Mouse (Mus musculus): ENCODE results near the gene Selenon. TPM values are rescaled to one million over a fixed set of nuclear protein-coding genes. Genes with fewer than 3 reads are reported as not detected.

Gene Selenon
- polyA plus RNA-seq, 1 experiment from 2014 or later: 5.4 TPM

DNA sequence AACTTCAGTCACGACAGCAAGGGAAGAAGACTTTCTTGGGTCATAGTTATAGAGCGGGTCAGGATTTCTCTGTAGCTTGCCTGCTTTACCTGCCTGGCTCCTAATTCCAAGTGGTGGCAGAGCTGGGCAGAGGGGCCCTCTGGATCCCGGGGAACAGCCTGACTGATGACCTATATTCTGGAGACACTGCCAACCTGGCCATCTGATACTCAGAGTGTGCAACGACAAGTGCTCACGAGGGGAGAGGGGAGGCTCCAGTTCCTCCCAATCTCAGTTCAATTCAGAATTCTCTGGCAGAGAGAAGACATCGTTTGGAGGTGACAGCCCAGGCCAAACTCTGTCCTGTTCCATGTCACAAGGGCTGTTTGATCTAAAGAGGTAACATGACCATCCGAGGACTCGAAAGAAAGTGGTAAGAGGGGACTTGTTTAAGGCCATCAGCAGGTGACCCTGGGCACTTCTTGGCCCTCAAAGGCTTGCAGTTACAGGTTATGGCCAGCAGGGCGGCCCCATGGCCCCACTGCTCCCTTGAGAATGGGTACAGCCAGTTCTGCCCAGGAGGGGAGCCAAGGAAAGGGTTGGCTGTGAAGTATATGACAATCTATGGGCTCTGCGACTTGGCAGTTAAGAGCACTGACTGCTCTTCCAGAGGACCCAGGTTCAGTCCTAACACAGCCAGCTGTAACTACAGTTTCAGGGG lies 38.4 kb upstream of the Selenon start:
- no peak for ATAC-seq (replicated peaks; ENCODE audit: extremely low read depth, insufficient read depth, low FRiP score)
- Histone ChIP-seq H3K36me3 (ENCODE audit: control insufficient read depth, insufficient read depth) (no peaks in the 10 kb centered on the region), H3K27me3 (ENCODE audit: control insufficient read depth, insufficient read depth, low read length) (no peaks in the 10 kb centered on the region), H3K4me2 (ENCODE audit: low read depth, low read length) (no peak overlapping the region), H3K4me3 (ENCODE audit: low read length) (no peak overlapping the region), H3K27ac (ENCODE audit: low read length) (no peak overlapping the region), H3K4me1 (ENCODE audit: control insufficient read depth, insufficient read depth, low read length) (peaks cover 13% of the 10 kb centered on the region), H3K9ac (ENCODE audit: low read length) (no peak overlapping the region), H3K9me3 (replicated peaks; ENCODE audit: control insufficient read depth, low read length) (no peaks in the 10 kb centered on the region)
- WGBS: 70% methylated on average over 10 of the region's 10 CpGs

DNA sequence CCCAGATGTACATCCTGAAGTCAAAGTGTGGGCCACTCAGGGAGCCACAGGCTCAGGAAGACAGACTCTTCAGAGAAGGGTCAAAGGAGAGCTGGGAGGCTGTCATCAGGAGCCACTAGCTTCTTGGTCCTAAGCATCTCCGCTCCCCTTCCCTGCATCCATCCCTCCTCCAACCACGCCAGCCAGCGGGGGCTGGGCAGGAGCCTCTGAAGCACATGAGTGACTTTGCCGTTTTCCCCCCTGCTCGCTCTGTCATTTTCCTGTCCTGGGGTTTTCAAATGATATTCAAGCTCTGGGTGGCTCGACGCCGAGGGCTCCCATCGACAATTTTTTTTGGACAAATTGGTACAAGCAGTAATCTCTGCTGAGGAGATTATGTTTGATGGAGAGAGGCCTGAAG lies 37.8 kb upstream of the Selenon start:
- no peak overlapping the region for H3K27ac ChIP-seq (ENCODE audit: low read length)
- no peak overlapping the region for H3K4me3 ChIP-seq (ENCODE audit: low read length)
- H3K27me3 ChIP-seq (ENCODE audit: control insufficient read depth, insufficient read depth, low read length): no peaks in the 10 kb centered on the region
- H3K4me1 ChIP-seq (ENCODE audit: control insufficient read depth, insufficient read depth, low read length): peaks cover 13% of the 10 kb centered on the region
- 82% methylated on average over 9 of the region's 9 CpGs for WGBS
- ATAC-seq (replicated peaks; ENCODE audit: extremely low read depth, insufficient read depth, low FRiP score): no peak
- H3K36me3 ChIP-seq (ENCODE audit: control insufficient read depth, insufficient read depth): no peaks in the 10 kb centered on the region
- no peak overlapping the region for H3K9ac ChIP-seq (ENCODE audit: low read length)
- H3K4me2 ChIP-seq (ENCODE audit: low read depth, low read length): no peak overlapping the region
- no peaks in the 10 kb centered on the region for H3K9me3 ChIP-seq (replicated peaks; ENCODE audit: control insufficient read depth, low read length)

DNA sequence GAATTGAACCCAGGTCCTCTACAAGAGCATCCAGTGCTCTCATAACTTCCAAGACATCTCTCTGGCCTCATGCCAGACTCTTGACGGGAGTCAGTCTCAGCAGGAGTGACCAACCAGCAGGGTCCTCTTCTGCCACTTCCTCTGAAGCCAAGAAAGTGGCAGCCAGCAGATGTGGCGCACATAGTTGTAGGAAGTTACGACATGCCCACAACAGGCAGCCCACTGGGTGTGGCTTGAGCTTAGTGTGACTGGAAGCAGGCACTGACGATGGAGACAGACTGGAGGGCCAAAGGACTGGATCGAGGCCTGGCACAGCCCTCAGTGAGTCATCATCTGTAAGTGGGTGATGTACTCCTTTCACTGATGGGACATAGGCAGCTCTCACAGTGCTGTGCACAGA lies 37.0 kb upstream of the Selenon start:
- ATAC-seq (replicated peaks; ENCODE audit: extremely low read depth, insufficient read depth, low FRiP score): no peak
- no peak overlapping the region for H3K9ac ChIP-seq (ENCODE audit: low read length)
- H3K4me3 ChIP-seq (ENCODE audit: low read length): no peak overlapping the region
- peaks cover 13% of the 10 kb centered on the region for H3K4me1 ChIP-seq (ENCODE audit: control insufficient read depth, insufficient read depth, low read length)
- no peaks in the 10 kb centered on the region for H3K27me3 ChIP-seq (ENCODE audit: control insufficient read depth, insufficient read depth, low read length)
- H3K27ac ChIP-seq (ENCODE audit: low read length): no peak overlapping the region
- no peaks in the 10 kb centered on the region for H3K9me3 ChIP-seq (replicated peaks; ENCODE audit: control insufficient read depth, low read length)
- 83% methylated on average over 5 of the region's 5 CpGs for WGBS
- H3K4me2 ChIP-seq (ENCODE audit: low read depth, low read length): no peak overlapping the region
- H3K36me3 ChIP-seq (ENCODE audit: control insufficient read depth, insufficient read depth): no peaks in the 10 kb centered on the region

DNA sequence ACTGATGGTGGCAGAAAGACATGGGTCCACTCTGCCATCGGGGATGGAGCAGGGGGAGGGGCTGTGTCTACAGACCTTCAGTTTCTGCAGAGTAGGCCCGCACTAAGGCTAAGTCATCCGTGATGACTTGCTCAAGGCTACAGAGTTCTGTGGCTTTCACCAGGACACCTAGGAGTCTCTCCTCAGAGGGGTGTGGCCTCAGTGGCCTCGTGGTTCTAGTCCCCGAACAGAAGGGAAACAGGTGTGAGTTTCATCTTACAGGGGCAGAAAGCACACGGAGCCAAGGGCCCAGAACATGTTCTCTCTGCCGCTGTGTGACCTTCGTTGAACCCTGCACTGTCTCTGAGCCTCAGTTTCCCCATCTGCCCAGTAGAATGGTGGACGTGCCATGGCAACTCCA lies 36.3 kb upstream of the Selenon start:
- Histone ChIP-seq H3K9ac (ENCODE audit: low read length) (no peak overlapping the region), H3K36me3 (ENCODE audit: control insufficient read depth, insufficient read depth) (no peaks in the 10 kb centered on the region), H3K9me3 (replicated peaks; ENCODE audit: control insufficient read depth, low read length) (no peaks in the 10 kb centered on the region), H3K27ac (ENCODE audit: low read length) (no peak overlapping the region), H3K4me2 (ENCODE audit: low read depth, low read length) (no peak overlapping the region), H3K27me3 (ENCODE audit: control insufficient read depth, insufficient read depth, low read length) (no peaks in the 10 kb centered on the region), H3K4me3 (ENCODE audit: low read length) (no peak overlapping the region), H3K4me1 (ENCODE audit: control insufficient read depth, insufficient read depth, low read length) (peaks cover 13% of the 10 kb centered on the region)
- ATAC-seq (replicated peaks; ENCODE audit: extremely low read depth, insufficient read depth, low FRiP score): no peak
- WGBS: 86% methylated on average over 9 of the region's 9 CpGs

DNA sequence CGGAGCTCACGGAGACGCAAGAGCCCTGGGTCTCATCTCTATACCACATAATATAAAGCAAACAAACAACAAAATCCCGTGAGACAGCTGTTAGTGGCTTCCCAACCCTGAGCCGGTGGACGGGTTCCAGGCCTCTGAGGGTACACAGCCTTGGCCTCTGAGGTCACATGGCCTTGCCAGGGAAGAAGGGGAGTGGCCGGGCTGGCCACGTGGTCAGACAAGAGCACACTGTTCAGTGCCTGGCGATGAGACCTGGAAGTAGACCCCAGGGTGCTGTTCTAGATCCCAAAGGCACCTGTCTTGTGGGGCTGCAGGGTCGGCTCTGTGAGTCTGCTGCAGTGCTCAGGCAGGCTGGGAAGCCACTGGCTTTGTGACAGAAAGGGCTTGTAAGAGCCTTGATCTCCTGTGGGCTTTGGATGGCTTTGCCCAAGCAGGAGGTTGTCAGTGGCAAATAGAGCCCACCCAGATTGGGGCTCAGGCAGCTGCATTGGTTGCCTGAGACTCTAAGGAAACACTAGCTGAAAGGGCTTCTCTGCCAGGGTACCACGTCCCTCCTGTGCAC lies 35.8 kb upstream of the Selenon start:
- H3K4me3 ChIP-seq (ENCODE audit: low read length): no peak overlapping the region
- peaks cover 13% of the 10 kb centered on the region for H3K4me1 ChIP-seq (ENCODE audit: control insufficient read depth, insufficient read depth, low read length)
- ATAC-seq (replicated peaks; ENCODE audit: extremely low read depth, insufficient read depth, low FRiP score): 0 out of 2 replicates have a peak, but pooled peaks have one; percentile 25
- H3K36me3 ChIP-seq (ENCODE audit: control insufficient read depth, insufficient read depth): no peaks in the 10 kb centered on the region
- no peaks in the 10 kb centered on the region for H3K9me3 ChIP-seq (replicated peaks; ENCODE audit: control insufficient read depth, low read length)
- H3K27ac ChIP-seq (ENCODE audit: low read length): no peak overlapping the region
- no peak overlapping the region for H3K4me2 ChIP-seq (ENCODE audit: low read depth, low read length)
- 64% methylated on average over 11 of the region's 11 CpGs for WGBS
- no peak overlapping the region for H3K9ac ChIP-seq (ENCODE audit: low read length)
- no peaks in the 10 kb centered on the region for H3K27me3 ChIP-seq (ENCODE audit: control insufficient read depth, insufficient read depth, low read length)

DNA sequence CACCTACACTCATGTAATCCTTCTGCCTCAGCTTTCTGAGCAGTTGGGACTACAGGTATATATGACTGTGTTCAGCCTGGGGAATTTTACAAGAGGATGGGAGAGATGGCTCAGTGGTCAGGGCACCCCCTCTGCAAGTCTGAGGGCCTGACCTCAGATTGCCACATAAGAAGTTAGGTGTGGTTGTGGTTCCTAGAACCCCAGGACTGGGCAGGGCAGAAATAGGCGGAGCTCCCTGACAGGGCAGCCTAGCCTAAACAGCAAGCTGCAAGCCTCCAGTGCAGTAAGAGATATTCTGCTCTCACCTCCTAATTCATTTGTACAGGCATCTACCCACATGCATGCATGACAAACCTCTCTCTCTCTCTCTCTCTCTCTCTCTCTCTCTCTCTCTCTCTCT lies 34.7 kb upstream of the Selenon start:
- 78% methylated on average over 1 of the region's 1 CpGs for WGBS
- ATAC-seq (replicated peaks; ENCODE audit: extremely low read depth, insufficient read depth, low FRiP score): no peak

DNA sequence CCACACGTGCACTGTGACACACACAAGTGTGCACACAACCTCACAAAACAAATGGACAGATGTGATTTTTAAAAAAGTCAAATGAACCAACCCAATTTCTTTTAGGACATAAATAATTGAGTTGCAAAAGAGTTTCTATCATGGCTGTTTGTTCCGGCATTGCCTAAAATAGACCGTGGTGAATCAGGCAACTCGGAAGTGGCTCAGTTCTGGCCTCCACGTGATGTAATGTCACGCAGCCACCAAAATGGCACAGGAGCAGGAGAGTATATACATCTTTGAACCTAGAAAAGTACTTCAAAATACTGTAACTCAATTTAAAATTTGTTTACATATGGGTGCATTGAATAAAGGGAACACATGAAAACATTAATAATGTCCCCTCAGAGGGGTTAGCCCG lies 34.2 kb upstream of the Selenon start:
- Histone ChIP-seq H3K4me3 (ENCODE audit: low read length) (no peak overlapping the region), H3K9ac (ENCODE audit: low read length) (no peak overlapping the region), H3K36me3 (ENCODE audit: control insufficient read depth, insufficient read depth) (no peaks in the 10 kb centered on the region), H3K27me3 (ENCODE audit: control insufficient read depth, insufficient read depth, low read length) (no peaks in the 10 kb centered on the region), H3K4me2 (ENCODE audit: low read depth, low read length) (no peak overlapping the region), H3K27ac (ENCODE audit: low read length) (no peak overlapping the region), H3K9me3 (replicated peaks; ENCODE audit: control insufficient read depth, low read length) (no peaks in the 10 kb centered on the region), H3K4me1 (ENCODE audit: control insufficient read depth, insufficient read depth, low read length) (peaks cover 3% of the 10 kb centered on the region)
- 75% methylated on average over 7 of the region's 7 CpGs for WGBS
- ATAC-seq (replicated peaks; ENCODE audit: extremely low read depth, insufficient read depth, low FRiP score): no peak

More for the DNA sequence above, 34.7 kb upstream of the Selenon start:
- H3K27ac ChIP-seq (ENCODE audit: low read length): no peak overlapping the region
- no peak overlapping the region for H3K9ac ChIP-seq (ENCODE audit: low read length)
- H3K27me3 ChIP-seq (ENCODE audit: control insufficient read depth, insufficient read depth, low read length): no peaks in the 10 kb centered on the region
- no peaks in the 10 kb centered on the region for H3K9me3 ChIP-seq (replicated peaks; ENCODE audit: control insufficient read depth, low read length)
- no peaks in the 10 kb centered on the region for H3K36me3 ChIP-seq (ENCODE audit: control insufficient read depth, insufficient read depth)
- no peak overlapping the region for H3K4me2 ChIP-seq (ENCODE audit: low read depth, low read length)
- H3K4me1 ChIP-seq (ENCODE audit: control insufficient read depth, insufficient read depth, low read length): peaks cover 8% of the 10 kb centered on the region
- H3K4me3 ChIP-seq (ENCODE audit: low read length): no peak overlapping the region

DNA sequence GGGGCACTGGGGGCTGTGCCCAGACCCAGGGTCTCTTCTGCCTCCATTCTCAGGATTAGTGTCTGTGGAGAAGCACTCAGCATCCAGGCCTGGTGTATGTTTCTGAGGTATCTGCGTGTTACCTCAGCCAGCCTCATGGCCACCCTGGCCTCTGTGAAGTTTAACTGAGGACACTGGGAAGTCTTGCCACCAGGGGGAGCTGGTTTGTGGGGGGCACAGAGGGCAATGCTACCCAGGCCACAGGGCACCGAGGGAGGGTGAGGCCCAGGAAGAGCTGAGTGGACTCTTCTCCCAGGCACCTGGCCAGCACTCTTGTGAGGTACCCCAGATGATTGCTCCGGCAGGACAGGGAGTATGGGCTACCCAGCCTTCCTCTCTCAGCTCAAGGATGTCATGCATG lies 31.5 kb upstream of the Selenon start:
- WGBS: 61% methylated on average over 3 of the region's 3 CpGs
- Histone ChIP-seq H3K27ac (ENCODE audit: low read length) (no peak overlapping the region), H3K4me1 (ENCODE audit: control insufficient read depth, insufficient read depth, low read length) (peaks cover 18% of the 10 kb centered on the region), H3K36me3 (ENCODE audit: control insufficient read depth, insufficient read depth) (0 out of 2 replicates have a peak, but pooled peaks cover 2% of the 10 kb centered on the region), H3K9ac (ENCODE audit: low read length) (no peak overlapping the region), H3K4me2 (ENCODE audit: low read depth, low read length) (no peak overlapping the region), H3K27me3 (ENCODE audit: control insufficient read depth, insufficient read depth, low read length) (no peaks in the 10 kb centered on the region), H3K9me3 (replicated peaks; ENCODE audit: control insufficient read depth, low read length) (no peaks in the 10 kb centered on the region), H3K4me3 (ENCODE audit: low read length) (no peak overlapping the region)
- ATAC-seq (replicated peaks; ENCODE audit: extremely low read depth, insufficient read depth, low FRiP score): no peak

DNA sequence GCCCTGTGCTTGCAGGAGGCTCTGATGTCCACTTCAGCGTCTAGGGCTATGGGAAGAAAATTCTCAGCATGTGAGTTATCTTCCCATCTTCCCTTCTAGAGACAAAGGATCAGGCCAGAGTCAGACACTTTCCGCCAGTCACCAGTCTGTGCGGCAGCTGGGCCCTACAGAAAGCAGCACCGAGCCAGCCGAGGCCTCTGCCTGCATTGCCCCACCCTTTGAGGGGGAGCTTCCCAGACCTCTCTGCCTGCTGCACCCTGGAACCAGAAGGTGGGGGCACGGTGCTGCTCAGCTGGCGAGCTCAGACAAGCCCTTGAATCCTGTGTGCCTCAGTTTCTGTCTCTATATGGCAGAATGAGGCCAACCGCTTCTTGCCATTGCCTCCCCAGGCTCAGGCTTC lies 29.4 kb upstream of the Selenon start:
- Histone ChIP-seq H3K4me1 (ENCODE audit: control insufficient read depth, insufficient read depth, low read length) (peaks cover 21% of the 10 kb centered on the region), H3K4me2 (ENCODE audit: low read depth, low read length) (no peak overlapping the region), H3K4me3 (ENCODE audit: low read length) (no peak overlapping the region), H3K36me3 (ENCODE audit: control insufficient read depth, insufficient read depth) (0 out of 2 replicates have a peak, but pooled peaks cover 2% of the 10 kb centered on the region), H3K27ac (ENCODE audit: low read length) (no peak overlapping the region), H3K9ac (ENCODE audit: low read length) (no peak overlapping the region), H3K27me3 (ENCODE audit: control insufficient read depth, insufficient read depth, low read length) (no peaks in the 10 kb centered on the region), H3K9me3 (replicated peaks; ENCODE audit: control insufficient read depth, low read length) (no peaks in the 10 kb centered on the region)
- 60% methylated on average over 8 of the region's 8 CpGs for WGBS
- no peak for ATAC-seq (replicated peaks; ENCODE audit: extremely low read depth, insufficient read depth, low FRiP score)
